Mouse (Mus musculus): ENCODE measurements around the gene Rere. TPM values are rescaled to one million over a fixed set of nuclear protein-coding genes. Genes with fewer than 3 reads are reported as not detected.

The Rere gene
- polyA plus RNA-seq, 1 experiment from 2014 or later = 51.6 TPM

- Histone ChIP-seq H3K9ac (ENCODE audit: low read length) (no peak overlapping the region), H3K27me3 (ENCODE audit: control insufficient read depth, insufficient read depth, low read length) (no peaks in the 10 kb centered on the region), H3K4me1 (replicated peaks; ENCODE audit: control insufficient read depth, insufficient read depth, low read length) (peaks cover 35% of the 10 kb centered on the region), H3K27ac (ENCODE audit: low read depth, low read length) (no peak overlapping the region), H3K9me3 (ENCODE audit: control insufficient read depth, low read length) (no peaks in the 10 kb centered on the region), H3K4me3 (ENCODE audit: low read depth, low read length) (no peak overlapping the region), H3K36me3 (ENCODE audit: control insufficient read depth, insufficient read depth, low read length) (no peaks in the 10 kb centered on the region), H3K4me2 (ENCODE audit: low read depth, low read length, severe bottlenecking) (no peak overlapping the region)
- 50% methylated on average over 2 of the region's 2 CpGs for WGBS
- DNase-seq (ENCODE audit: low spot score) = no peak
- ATAC-seq (replicated peaks; ENCODE audit: low FRiP score) = no peak
Measured at GRCm38 (mm10) chr4:150399032-150399431, 117.6 kb downstream of the Rere start.

- H3K4me1 ChIP-seq (replicated peaks; ENCODE audit: control insufficient read depth, insufficient read depth, low read length) = peaks cover 23% of the 10 kb centered on the region
- no peaks in the 10 kb centered on the region for H3K27me3 ChIP-seq (ENCODE audit: control insufficient read depth, insufficient read depth, low read length)
- no peak for ATAC-seq (replicated peaks; ENCODE audit: low FRiP score)
- H3K27ac ChIP-seq (ENCODE audit: low read depth, low read length) = no peak overlapping the region
- H3K36me3 ChIP-seq (ENCODE audit: control insufficient read depth, insufficient read depth, low read length) = no peaks in the 10 kb centered on the region
- H3K9me3 ChIP-seq (ENCODE audit: control insufficient read depth, low read length) = no peaks in the 10 kb centered on the region
- no peak overlapping the region for H3K4me2 ChIP-seq (ENCODE audit: low read depth, low read length, severe bottlenecking)
- H3K4me3 ChIP-seq (ENCODE audit: low read depth, low read length) = no peak overlapping the region
- 82% methylated on average over 13 of the region's 13 CpGs for WGBS
- H3K9ac ChIP-seq (ENCODE audit: low read length) = no peak overlapping the region
- no peak for DNase-seq (ENCODE audit: low spot score)
Measured at GRCm38 (mm10) chr4:150401830-150402607, 120.6 kb downstream of the Rere start.

- Histone ChIP-seq H3K27ac (ENCODE audit: low read depth, low read length) (no peak overlapping the region), H3K4me3 (ENCODE audit: low read depth, low read length) (no peak overlapping the region), H3K36me3 (ENCODE audit: control insufficient read depth, insufficient read depth, low read length) (no peaks in the 10 kb centered on the region), H3K4me1 (replicated peaks; ENCODE audit: control insufficient read depth, insufficient read depth, low read length) (peaks cover 18% of the 10 kb centered on the region; the same call in 1 of the 2 replicates), H3K9ac (ENCODE audit: low read length) (no peak overlapping the region), H3K4me2 (ENCODE audit: low read depth, low read length, severe bottlenecking) (no peak overlapping the region), H3K27me3 (ENCODE audit: control insufficient read depth, insufficient read depth, low read length) (no peaks in the 10 kb centered on the region), H3K9me3 (ENCODE audit: control insufficient read depth, low read length) (no peaks in the 10 kb centered on the region)
- DNase-seq (ENCODE audit: low spot score) (no peak), ATAC-seq (replicated peaks; ENCODE audit: low FRiP score) (no peak)
- WGBS = 81% methylated on average over 4 of the region's 4 CpGs
Measured at GRCm38 (mm10) chr4:150402608-150402985, 121.2 kb downstream of the Rere start.

GRCm38 (mm10) chr4:150403941-150404340 lies 122.5 kb downstream of the Rere start:
- no peak for DNase-seq (ENCODE audit: low spot score)
- WGBS = 63% methylated on average over 11 of the region's 11 CpGs
- no peak overlapping the region for H3K27ac ChIP-seq (ENCODE audit: low read depth, low read length)
- H3K9ac ChIP-seq (ENCODE audit: low read length) = no peak overlapping the region
- no peaks in the 10 kb centered on the region for H3K27me3 ChIP-seq (ENCODE audit: control insufficient read depth, insufficient read depth, low read length)
- H3K4me3 ChIP-seq (ENCODE audit: low read depth, low read length) = no peak overlapping the region
- no peaks in the 10 kb centered on the region for H3K36me3 ChIP-seq (ENCODE audit: control insufficient read depth, insufficient read depth, low read length)
- H3K4me2 ChIP-seq (ENCODE audit: low read depth, low read length, severe bottlenecking) = no peak overlapping the region
- ATAC-seq (replicated peaks; ENCODE audit: low FRiP score) = no peak
- no peaks in the 10 kb centered on the region for H3K9me3 ChIP-seq (ENCODE audit: control insufficient read depth, low read length)
- peaks cover 12% of the 10 kb centered on the region; the same call in 1 of the 2 replicates for H3K4me1 ChIP-seq (replicated peaks; ENCODE audit: control insufficient read depth, insufficient read depth, low read length)

GRCm38 (mm10) chr4:150404583-150404982 lies 123.1 kb downstream of the Rere start:
- H3K9me3 ChIP-seq (ENCODE audit: control insufficient read depth, low read length) = no peaks in the 10 kb centered on the region
- H3K36me3 ChIP-seq (ENCODE audit: control insufficient read depth, insufficient read depth, low read length) = no peaks in the 10 kb centered on the region
- H3K4me2 ChIP-seq (ENCODE audit: low read depth, low read length, severe bottlenecking) = no peak overlapping the region
- H3K27ac ChIP-seq (ENCODE audit: low read depth, low read length) = no peak overlapping the region
- ATAC-seq (replicated peaks; ENCODE audit: low FRiP score) (no peak), DNase-seq (ENCODE audit: low spot score) (no peak)
- no peak overlapping the region for H3K4me3 ChIP-seq (ENCODE audit: low read depth, low read length)
- 60% methylated on average over 6 of the region's 6 CpGs for WGBS
- H3K9ac ChIP-seq (ENCODE audit: low read length) = no peak overlapping the region
- H3K27me3 ChIP-seq (ENCODE audit: control insufficient read depth, insufficient read depth, low read length) = no peaks in the 10 kb centered on the region
- H3K4me1 ChIP-seq (replicated peaks; ENCODE audit: control insufficient read depth, insufficient read depth, low read length) = peaks cover 9% of the 10 kb centered on the region; the same call in 1 of the 2 replicates

- Histone ChIP-seq H3K9ac (ENCODE audit: low read length) (no peak overlapping the region), H3K4me1 (replicated peaks; ENCODE audit: control insufficient read depth, insufficient read depth, low read length) (peaks cover 9% of the 10 kb centered on the region; the same call in 1 of the 2 replicates), H3K36me3 (ENCODE audit: control insufficient read depth, insufficient read depth, low read length) (no peaks in the 10 kb centered on the region), H3K9me3 (ENCODE audit: control insufficient read depth, low read length) (no peaks in the 10 kb centered on the region), H3K4me3 (ENCODE audit: low read depth, low read length) (no peak overlapping the region), H3K27me3 (ENCODE audit: control insufficient read depth, insufficient read depth, low read length) (no peaks in the 10 kb centered on the region), H3K4me2 (ENCODE audit: low read depth, low read length, severe bottlenecking) (no peak overlapping the region), H3K27ac (ENCODE audit: low read depth, low read length) (no peak overlapping the region)
- DNase-seq (ENCODE audit: low spot score) (no peak), ATAC-seq (replicated peaks; ENCODE audit: low FRiP score) (no peak)
- WGBS = 75% methylated on average over 5 of the region's 5 CpGs
Measured at GRCm38 (mm10) chr4:150405786-150406185, 124.3 kb downstream of the Rere start.

- ATAC-seq (replicated peaks; ENCODE audit: low FRiP score) (no peak), DNase-seq (ENCODE audit: low spot score) (no peak)
- no peak overlapping the region for H3K4me3 ChIP-seq (ENCODE audit: low read depth, low read length)
- H3K9ac ChIP-seq (ENCODE audit: low read length) = no peak overlapping the region
- H3K4me1 ChIP-seq (replicated peaks; ENCODE audit: control insufficient read depth, insufficient read depth, low read length) = peaks cover 9% of the 10 kb centered on the region; the same call in 1 of the 2 replicates
- no peaks in the 10 kb centered on the region for H3K9me3 ChIP-seq (ENCODE audit: control insufficient read depth, low read length)
- 67% methylated on average over 21 of the region's 21 CpGs for WGBS
- H3K27ac ChIP-seq (ENCODE audit: low read depth, low read length) = no peak overlapping the region
- H3K27me3 ChIP-seq (ENCODE audit: control insufficient read depth, insufficient read depth, low read length) = no peaks in the 10 kb centered on the region
- H3K4me2 ChIP-seq (ENCODE audit: low read depth, low read length, severe bottlenecking) = no peak overlapping the region
- no peaks in the 10 kb centered on the region for H3K36me3 ChIP-seq (ENCODE audit: control insufficient read depth, insufficient read depth, low read length)
Measured at GRCm38 (mm10) chr4:150406320-150406719, 124.9 kb downstream of the Rere start.

- H3K4me3 ChIP-seq (ENCODE audit: low read depth, low read length) = no peak overlapping the region
- no peak overlapping the region for H3K27ac ChIP-seq (ENCODE audit: low read depth, low read length)
- peaks cover 9% of the 10 kb centered on the region; the same call in 1 of the 2 replicates for H3K4me1 ChIP-seq (replicated peaks; ENCODE audit: control insufficient read depth, insufficient read depth, low read length)
- H3K27me3 ChIP-seq (ENCODE audit: control insufficient read depth, insufficient read depth, low read length) = no peaks in the 10 kb centered on the region
- H3K4me2 ChIP-seq (ENCODE audit: low read depth, low read length, severe bottlenecking) = no peak overlapping the region
- no peaks in the 10 kb centered on the region for H3K36me3 ChIP-seq (ENCODE audit: control insufficient read depth, insufficient read depth, low read length)
- 92% methylated on average over 6 of the region's 6 CpGs for WGBS
- H3K9ac ChIP-seq (ENCODE audit: low read length) = no peak overlapping the region
- DNase-seq (ENCODE audit: low spot score) (no peak), ATAC-seq (replicated peaks; ENCODE audit: low FRiP score) (no peak)
- no peaks in the 10 kb centered on the region for H3K9me3 ChIP-seq (ENCODE audit: control insufficient read depth, low read length)
Measured at GRCm38 (mm10) chr4:150406821-150407220, 125.4 kb downstream of the Rere start.

- H3K9ac ChIP-seq (ENCODE audit: low read length) = no peak overlapping the region
- no peaks in the 10 kb centered on the region for H3K27me3 ChIP-seq (ENCODE audit: control insufficient read depth, insufficient read depth, low read length)
- no peaks in the 10 kb centered on the region for H3K9me3 ChIP-seq (ENCODE audit: control insufficient read depth, low read length)
- H3K36me3 ChIP-seq (ENCODE audit: control insufficient read depth, insufficient read depth, low read length) = no peaks in the 10 kb centered on the region
- DNase-seq (ENCODE audit: low spot score) = no peak
- no peak overlapping the region for H3K4me2 ChIP-seq (ENCODE audit: low read depth, low read length, severe bottlenecking)
- WGBS = 81% methylated on average over 5 of the region's 5 CpGs
- H3K27ac ChIP-seq (ENCODE audit: low read depth, low read length) = no peak overlapping the region
- no peak overlapping the region for H3K4me3 ChIP-seq (ENCODE audit: low read depth, low read length)
- H3K4me1 ChIP-seq (replicated peaks; ENCODE audit: control insufficient read depth, insufficient read depth, low read length) = no peaks in the 10 kb centered on the region
- no peak for ATAC-seq (replicated peaks; ENCODE audit: low FRiP score)
Measured at GRCm38 (mm10) chr4:150414296-150414695, 132.8 kb downstream of the Rere start.
